Mouse (Mus musculus): ENCODE measurements around the gene 4931422A03Rik. TPM values are rescaled to one million over a fixed set of nuclear protein-coding genes. Genes with fewer than 3 reads are reported as not detected.

4931422A03Rik gene
- polyA plus RNA-seq (2012; rRNA removed): 0.15 TPM in 1 of 2 replicates, not detected in the other

GRCm38 (mm10) chr2:104028139-104028723, at the start of gene 4931422A03Rik:
Gene 4931422A03Rik, minus strand, starts transcription at chr2:104028361.

GRCm38 (mm10) chr2:104069704-104070185, 41.6 kb upstream of the 4931422A03Rik start, which contains the start of gene Cd59b:
Gene Cd59b, plus strand, starts transcription at chr2:104069849.

GRCm38 (mm10) chr2:104068450-104068849, 40.3 kb upstream of the 4931422A03Rik start, which contains the start of gene Gm10799:
Gene Gm10799, minus strand, starts transcription at chr2:104068550.

GRCm38 (mm10) chr2:104065526-104065925, 37.4 kb upstream of the 4931422A03Rik start, which contains the start of gene Gm10912:
Gene Gm10912, plus strand, starts transcription at chr2:104065826.

GRCm38 (mm10) chr2:104027458-104028138, 563 bp downstream of the 4931422A03Rik start, which contains the start of gene Fbxo3:
Gene Fbxo3, plus strand, starts transcription at chr2:104027721.

GRCm38 (mm10) chr2:103957649-103958546, 70.3 kb downstream of the 4931422A03Rik start, which contains the start of gene Lmo2:
Gene Lmo2, plus strand, starts transcription at chr2:103957986.

Other genes starting within 250 kb of the 4931422A03Rik start
- gene Caprin1, start 230.7 kb downstream of the 4931422A03Rik start, polyA plus RNA-seq (2012; rRNA removed): 313 and 346 TPM in 2 replicates
- 34.9 and 37.1 TPM in 2 replicates for gene Lmo2, start 70.4 kb downstream of the 4931422A03Rik start, polyA plus RNA-seq (2012; rRNA removed)
- gene Fbxo3, start 640 bp downstream of the 4931422A03Rik start, polyA plus RNA-seq (2012; rRNA removed): 42.1 and 42.6 TPM in 2 replicates
- 0.06 and 0.09 TPM in 2 replicates for gene Gm10912, start 37.5 kb upstream of the 4931422A03Rik start, polyA plus RNA-seq (2012; rRNA removed)
- not detected in 2 replicates for gene Gm10799, start 40.2 kb upstream of the 4931422A03Rik start, polyA plus RNA-seq (2012; rRNA removed)
- 2.0 and 2.2 TPM in 2 replicates for gene Cd59b, start 41.5 kb upstream of the 4931422A03Rik start, polyA plus RNA-seq (2012; rRNA removed)
- 7.1 and 10.0 TPM in 2 replicates for gene Cd59a, start 67.4 kb upstream of the 4931422A03Rik start, polyA plus RNA-seq (2012; rRNA removed)
- not detected in 2 replicates for gene A930018P22Rik, start 94.4 kb upstream of the 4931422A03Rik start, polyA plus RNA-seq (2012; rRNA removed)